Mouse (Mus musculus): ENCODE data around the gene Trim26.
"Not testable (repeated sequence)": the region's sequence is repeated elsewhere in the genome, so short reads cannot be mapped to it uniquely, and the experiment has no call there.

The Trim26 gene

GRCm38 (mm10) chr17:36836874-36837647 is at the start of gene Trim26:
Gene Trim26, plus strand, starts transcription at chr17:36837134.
- in situ Hi-C loops (cut with MboI): no loop called here

DNA sequence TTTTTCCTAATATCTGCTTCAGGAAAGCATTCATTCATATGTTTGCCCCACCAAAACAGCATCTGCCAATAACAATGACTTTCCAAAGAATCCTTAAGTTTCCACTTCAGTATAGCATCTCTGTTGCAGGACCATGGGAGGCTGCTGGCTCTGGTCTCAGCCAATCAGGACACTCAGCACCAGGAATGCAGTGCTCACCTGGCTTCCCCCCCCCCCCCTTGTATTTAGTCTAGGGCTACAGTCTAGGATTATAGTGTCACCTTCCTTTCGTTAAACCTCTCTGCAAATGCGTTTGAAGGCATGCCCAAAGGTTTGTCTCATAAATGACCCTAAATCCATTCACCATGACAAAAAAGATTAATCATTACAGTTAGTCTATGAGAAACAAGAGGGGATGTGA is 48.6 kb upstream of the Trim26 start:
- in situ Hi-C loops (cut with MboI): loop anchor here (25.0 kb wide), 1 partner anchor 476 kb away; no protein-coding TSS in a partner anchor

DNA sequence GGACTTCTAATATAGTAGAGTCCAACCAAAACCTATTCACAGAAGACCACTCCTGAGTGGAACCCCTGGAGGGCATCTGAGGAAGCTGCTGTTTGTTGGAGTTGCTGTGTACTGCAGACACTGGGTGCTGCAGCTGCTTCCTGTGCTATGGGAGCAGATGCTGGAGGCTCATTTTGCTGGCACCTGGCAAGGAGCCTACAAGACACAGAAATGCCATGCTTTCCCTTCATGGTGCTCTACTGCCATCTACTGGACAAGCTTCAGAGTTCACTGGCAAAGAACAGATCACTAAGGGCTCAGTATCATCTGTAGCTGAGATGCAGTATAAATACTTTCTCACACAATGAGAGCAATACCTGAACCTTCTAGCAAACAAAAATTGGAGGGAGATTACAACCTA is 48.1 kb upstream of the Trim26 start:
- in situ Hi-C loops (cut with MboI): loop anchor here (25.0 kb wide), 1 partner anchor 476 kb away; no protein-coding TSS in a partner anchor

- in situ Hi-C loops (cut with MboI): loop anchor here (25.0 kb wide), 1 partner anchor 487 kb away; no protein-coding TSS in a partner anchor
These were observed 37.4 kb upstream of the Trim26 start for GRCm38 (mm10) chr17:36799493-36799892.

DNA sequence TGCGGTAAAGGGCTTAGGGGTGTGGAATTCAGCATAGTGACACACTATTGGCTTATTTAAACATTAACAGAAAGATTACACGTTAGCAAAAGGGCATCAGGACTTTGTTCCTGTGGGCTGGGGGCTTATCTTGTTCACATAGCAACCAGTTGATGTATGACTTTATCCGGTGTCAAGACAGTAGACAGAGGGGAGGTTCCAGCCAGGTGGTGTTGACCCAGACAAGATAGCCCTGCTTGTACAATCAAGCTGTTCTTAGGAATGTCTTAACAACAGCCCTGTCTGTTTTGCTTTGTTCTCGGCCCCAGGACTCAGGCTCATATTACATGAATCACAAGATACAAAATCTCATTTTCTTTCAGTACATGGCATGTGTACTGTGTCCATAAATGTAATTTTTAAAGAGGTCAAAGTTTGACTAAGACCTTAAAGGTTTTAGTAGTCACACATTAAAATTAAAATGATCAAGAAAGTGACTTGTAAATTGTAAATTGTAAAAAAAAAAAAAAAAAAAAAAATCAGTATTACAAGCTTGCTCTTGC is 36.9 kb upstream of the Trim26 start:
- in situ Hi-C loops (cut with MboI): loop anchor here (25.0 kb wide), 1 partner anchor 488 kb away; no protein-coding TSS in a partner anchor

GRCm38 (mm10) chr17:36811871-36812270 is 25.1 kb upstream of the Trim26 start, which contains the start of gene H2-M10.6:
Gene H2-M10.6, plus strand, starts transcription at chr17:36812171.
- in situ Hi-C loops (cut with MboI): no loop called here

- in situ Hi-C loops (cut with MboI): no loop called here
These were observed 12.9 kb upstream of the Trim26 start for GRCm38 (mm10) chr17:36824005-36824404.

DNA sequence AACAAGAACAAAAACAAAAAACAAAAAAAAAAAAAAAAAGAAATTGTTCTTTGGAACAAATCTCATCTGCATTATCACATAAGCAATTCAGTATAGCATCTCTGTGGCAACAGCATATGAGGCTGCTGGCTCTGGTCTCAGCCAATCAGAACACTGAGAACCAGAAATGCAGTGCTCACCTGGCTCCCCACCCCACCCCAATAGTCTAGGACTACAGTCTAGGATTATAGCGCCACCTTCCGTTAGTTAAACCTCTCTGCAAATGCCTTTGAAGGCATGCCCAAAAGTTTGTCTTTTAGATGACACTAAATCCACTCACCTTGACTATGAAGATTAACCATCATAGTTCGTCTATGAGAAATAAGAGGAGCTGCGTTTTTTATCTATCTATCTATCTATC is 11.4 kb upstream of the Trim26 start:
- in situ Hi-C loops (cut with MboI): no loop called here

DNA sequence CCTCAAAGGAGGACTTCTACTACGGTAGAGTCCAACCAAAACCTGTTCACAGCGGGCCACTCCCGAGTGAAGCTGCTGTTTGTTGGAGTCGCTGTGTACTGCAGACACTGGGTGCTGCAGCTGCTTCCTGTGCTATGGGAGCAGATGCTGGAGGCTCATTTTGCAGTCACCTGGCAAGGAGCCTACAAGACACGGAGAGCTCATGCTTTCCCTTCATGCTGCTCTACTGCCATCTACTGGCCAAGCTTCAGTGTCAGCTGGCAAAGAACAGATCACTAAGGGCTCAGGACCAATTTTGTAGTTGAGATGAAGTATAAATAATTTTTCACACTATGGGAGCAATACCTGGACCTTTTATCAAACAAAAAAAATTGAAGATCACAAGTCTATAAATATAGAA is 10.9 kb upstream of the Trim26 start:
- in situ Hi-C loops (cut with MboI): not testable (repeated sequence)

DNA sequence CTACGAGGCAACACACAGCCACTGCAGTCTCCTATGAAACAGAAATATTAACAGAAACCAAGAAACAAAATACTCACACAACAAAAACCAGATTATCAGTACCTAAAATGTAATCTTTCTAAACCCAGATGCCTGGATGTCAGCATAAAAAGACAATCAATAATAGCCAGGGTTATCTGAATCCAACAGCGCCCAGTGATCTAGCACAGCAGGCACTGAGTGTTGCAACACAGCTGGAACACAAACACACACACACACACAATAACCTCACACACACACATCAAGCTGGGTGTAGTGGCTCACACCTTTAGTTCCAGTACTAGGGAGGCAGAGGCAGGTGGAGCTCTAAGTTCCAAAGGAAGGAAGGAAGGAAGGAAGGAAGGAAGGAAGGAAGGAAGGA is 8.4 kb upstream of the Trim26 start:
- in situ Hi-C loops (cut with MboI): no loop called here

DNA sequence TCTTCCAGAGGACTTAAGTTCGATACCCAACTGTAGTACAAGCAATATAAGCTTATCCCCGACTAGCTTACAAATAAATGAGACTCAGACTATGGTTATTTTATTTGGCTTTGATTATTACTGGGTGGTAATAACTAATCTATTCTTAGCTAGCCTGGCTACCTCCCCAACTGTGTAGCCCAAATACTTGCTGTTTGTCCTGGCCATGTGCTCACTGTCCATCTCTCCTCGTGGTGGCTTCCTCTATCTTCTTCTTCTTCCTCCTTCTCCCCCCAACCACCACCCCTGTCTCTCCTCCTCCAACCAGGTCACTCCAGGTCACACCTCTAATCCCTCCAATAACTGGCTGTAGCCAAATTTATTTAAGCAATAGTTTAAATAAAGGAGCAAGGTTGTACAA is 6.5 kb upstream of the Trim26 start:
- in situ Hi-C loops (cut with MboI): no loop called here

GRCm38 (mm10) chr17:36832694-36833093 is 4.2 kb upstream of the Trim26 start:
- in situ Hi-C loops (cut with MboI): no loop called here

GRCm38 (mm10) chr17:36835591-36836426 is 1.1 kb upstream of the Trim26 start:
- in situ Hi-C loops (cut with MboI): no loop called here

DNA sequence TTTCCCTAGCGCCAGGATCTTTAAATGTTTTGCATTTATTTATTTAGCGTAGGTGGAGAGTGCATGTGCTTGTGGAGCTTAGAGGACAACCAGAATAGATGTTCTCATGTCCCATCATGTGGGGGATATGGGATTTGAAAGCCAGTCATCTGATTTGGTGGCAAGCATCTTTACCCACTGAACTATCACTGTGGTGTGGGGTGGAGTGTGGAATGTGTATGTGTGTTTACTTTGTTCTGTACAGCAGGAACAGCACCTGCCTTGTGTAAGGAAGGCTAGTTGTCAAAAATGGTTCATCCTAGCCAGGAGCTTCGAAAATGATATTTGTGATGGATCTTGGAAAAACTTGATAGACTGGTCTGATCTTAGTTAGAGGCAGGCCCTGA is 514 bp upstream of the Trim26 start:
- in situ Hi-C loops (cut with MboI): no loop called here

DNA sequence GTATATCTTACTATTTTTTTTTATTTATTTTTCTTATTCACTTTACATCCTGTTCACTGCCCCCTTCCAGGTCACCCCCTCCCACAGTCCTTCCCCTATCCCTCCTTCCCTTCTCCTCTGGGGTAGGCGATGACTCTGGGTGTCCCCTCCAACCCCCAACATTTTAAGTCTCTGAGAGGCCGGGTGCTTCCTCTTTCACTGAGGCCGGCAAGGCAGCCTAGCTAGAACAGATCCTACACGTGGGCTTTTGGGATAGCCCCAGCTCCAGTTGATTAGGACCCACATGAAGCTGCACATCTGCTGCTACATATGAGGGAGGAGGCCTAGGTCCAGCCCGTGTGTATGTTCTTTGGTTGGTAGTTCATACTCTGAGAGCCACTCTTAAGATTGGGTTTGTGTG is 2.1 kb downstream of the Trim26 start:
- in situ Hi-C loops (cut with MboI): no loop called here

DNA sequence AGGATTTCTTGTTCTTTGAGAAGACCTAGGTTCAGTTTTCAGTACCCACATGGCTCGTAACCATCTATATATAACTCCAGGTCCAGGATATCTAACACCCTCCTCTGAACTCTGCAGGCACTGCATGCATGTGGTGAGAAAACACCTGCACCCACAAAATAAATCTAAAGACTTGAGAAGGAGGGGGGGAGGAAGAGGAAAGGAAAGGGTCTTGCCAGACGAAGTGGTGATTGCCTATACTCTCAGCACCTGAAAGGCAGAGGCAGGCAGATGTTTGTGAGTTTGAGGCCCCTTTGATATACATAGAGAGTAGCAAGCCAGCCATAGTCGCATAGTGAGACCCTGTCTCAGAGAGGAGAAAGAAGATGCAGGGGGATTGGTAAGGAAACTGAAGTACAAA is 3.0 kb downstream of the Trim26 start:
- in situ Hi-C loops (cut with MboI): no loop called here

- in situ Hi-C loops (cut with MboI): no loop called here
These were observed 4.1 kb downstream of the Trim26 start for GRCm38 (mm10) chr17:36840961-36841445.

DNA sequence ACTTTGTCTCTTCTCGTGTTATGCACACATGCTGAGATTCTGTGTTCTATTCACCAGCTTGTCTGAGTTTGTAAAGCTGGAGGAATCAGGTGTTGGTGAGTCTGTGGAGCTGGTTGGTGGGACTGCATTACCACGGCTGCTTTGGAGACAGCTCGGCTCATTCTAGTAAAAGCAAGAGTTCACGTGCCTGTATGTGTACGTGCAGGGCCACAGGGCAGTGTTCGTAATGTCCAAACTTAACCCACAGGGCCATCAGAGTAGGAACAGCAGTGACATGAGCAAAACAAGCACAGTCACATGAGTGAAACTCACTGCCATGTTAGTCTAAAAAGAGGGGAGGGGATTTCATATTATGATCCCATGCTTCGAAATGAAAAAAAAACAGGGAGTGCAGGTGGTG is 6.8 kb downstream of the Trim26 start:
- in situ Hi-C loops (cut with MboI): no loop called here

DNA sequence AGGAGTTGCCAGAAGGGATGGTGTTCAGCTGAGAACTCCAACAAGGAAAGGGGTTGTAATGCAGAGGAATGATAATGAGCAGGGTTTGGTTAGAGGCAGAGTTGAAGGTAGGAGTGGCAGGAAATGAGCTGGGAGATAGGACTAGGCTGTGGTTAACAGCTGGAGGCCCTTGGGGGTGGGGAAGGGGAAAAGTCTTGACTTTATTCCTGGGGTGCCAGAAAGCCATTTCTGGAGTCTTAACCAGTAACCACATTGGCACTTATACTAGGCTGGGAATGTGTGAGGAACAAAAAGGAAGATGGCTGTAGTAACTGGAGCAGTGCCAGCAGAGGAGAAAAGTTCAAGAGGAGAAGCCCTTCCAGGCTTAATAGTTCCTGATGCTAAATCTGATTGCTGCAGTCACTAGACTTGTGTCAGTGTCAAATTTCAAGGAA is 7.4 kb downstream of the Trim26 start:
- in situ Hi-C loops (cut with MboI): no loop called here

DNA sequence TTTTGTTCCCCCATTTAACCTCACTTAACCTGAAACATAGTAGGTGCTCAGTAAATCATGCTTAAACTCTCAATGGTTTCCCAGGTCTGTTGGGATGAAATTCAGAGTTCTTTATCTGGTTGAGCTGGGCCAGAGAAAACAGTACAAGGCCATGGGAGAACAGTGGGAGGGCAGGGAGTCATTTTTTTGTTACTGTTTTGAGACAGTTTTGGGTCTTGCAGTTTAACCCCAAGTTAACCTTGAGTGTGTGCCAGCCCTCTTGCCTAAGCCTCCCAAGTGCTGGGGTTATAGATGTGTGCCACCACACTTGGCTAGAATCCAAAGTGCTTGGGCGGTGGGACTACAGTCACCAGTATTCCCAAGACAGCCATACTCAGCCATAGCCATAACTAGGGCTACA is 7.8 kb downstream of the Trim26 start:
- in situ Hi-C loops (cut with MboI): no loop called here

GRCm38 (mm10) chr17:36848911-36849310 is 12.0 kb downstream of the Trim26 start:
- in situ Hi-C loops (cut with MboI): no loop called here

GRCm38 (mm10) chr17:36849992-36850391 is 13.1 kb downstream of the Trim26 start:
- in situ Hi-C loops (cut with MboI): no loop called here
